Mouse (Mus musculus) G1E (cell line): Measurements from ENCODE around the gene Zdhhc25.

ENCODE experiments used
- CTCF ChIP-seq: IDR thresholded peaks from 2 replicates; pipeline ENCODE4 v1.5.1; 2012; ENCODE audit warnings: low read depth, low read length, inconsistent platforms, mixed read lengths
- TAL1 ChIP-seq: conservative IDR thresholded peaks from 2 replicates; pipeline ENCODE4 v1.6.1; 2012; ENCODE audit warnings: low read depth, low read length, inconsistent platforms, mixed read lengths

DNA sequence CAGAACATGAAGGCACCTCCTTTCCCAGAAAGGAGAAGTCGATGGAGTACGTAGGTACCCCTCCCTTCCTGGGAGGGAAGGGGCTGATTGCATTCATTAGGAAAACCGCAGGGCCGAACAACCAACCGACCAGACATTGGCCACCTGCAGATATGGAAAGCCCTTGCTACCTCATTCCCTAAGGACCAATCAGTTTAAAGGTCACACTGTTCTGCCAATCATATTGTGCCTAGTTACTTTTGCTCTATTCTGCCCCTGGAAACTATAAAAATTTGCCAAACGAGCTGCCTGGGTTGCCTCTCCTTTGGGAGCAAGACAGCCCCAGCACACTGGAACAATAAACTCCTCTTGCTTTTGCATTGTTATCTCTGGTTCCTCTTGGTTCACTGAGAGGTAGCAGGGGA is 24.8 kb downstream of the Zdhhc25 start:
- no peak for TF ChIP-seq CTCF
- no peak for TF ChIP-seq TAL1
